Mouse (Mus musculus): ENCODE data around the gene Gid8. TPM values are rescaled to one million over a fixed set of nuclear protein-coding genes. Genes with fewer than 3 reads are reported as not detected.
"Not testable (repeated sequence)": the region's sequence is repeated elsewhere in the genome, so short reads cannot be mapped to it uniquely, and the experiment has no call there.

Gene Gid8
- polyA plus RNA-seq, 1 experiment from 2014 or later = 58.7 TPM

DNA sequence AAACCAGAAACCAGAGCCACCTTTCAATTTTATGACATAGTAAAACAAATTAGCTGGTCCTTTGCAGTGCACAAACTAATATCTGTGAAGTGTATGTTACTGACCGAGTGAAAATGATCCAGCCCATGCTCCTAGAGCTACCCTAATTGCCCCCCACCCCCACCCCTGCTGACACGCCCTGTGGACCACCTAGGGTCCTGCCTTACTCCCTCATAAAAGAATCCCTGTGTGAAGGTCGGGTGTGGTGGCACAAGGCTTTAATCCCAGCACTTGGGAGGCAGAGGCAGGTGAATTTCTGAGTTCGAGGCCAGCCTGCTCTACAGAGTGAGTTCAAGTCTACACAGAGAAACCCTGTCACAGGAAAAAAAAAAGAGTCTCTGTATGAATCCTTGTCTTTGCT, 1.6 kb downstream of the Gid8 start:
- Histone ChIP-seq H3K4me2 (replicated peaks) (peak overlapping the region; percentile 74), H3K4me3 (peak overlapping the region; percentile 65; the same call in 1 of the 2 replicates), H3K9me3 (no peaks in the 10 kb centered on the region), H3K27ac (replicated peaks) (no peak overlapping the region), H3K9ac (replicated peaks) (peak overlapping the region; percentile 83; the same call in 1 of the 2 replicates), H3K27me3 (no peaks in the 10 kb centered on the region), H3K36me3 (peaks cover 21% of the 10 kb centered on the region), H3K4me1 (peaks cover 41% of the 10 kb centered on the region)
- 71% methylated on average over 4 of the region's 4 CpGs for WGBS
- no peak for ATAC-seq (replicated peaks)

DNA sequence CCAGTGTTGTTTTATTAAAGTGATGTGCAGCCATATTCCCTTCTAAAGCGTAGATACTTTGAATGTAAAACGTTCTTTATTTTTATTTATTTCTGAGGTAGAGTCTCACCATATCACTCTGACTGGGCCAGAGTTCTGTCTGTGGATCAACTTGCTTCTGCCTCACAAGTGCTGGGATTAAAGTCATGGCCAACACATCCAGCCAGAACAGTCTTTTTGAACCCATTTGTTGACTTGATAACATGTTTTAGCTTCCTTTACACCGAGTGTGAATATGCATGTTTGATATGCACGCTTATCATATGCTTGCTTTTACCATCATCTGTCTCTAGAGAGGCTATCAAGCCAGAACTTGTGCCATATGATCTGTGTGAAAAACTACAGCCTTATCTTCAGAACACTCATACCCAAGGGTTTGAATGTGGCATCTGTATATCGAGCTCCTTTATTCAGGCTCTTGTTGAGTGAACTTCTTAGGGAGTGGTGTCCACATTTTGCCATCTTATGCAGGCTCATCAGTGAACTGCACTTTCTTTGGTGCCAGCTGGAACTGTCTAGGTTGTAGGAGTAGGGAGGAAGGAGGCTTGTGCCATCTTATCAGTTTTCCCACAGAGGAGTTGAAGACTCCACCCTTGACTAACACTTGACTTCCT, 2.2 kb downstream of the Gid8 start:
- Histone ChIP-seq H3K9ac (replicated peaks) (no peak overlapping the region), H3K4me3 (no peak overlapping the region), H3K9me3 (no peaks in the 10 kb centered on the region), H3K27me3 (no peaks in the 10 kb centered on the region), H3K4me2 (replicated peaks) (no peak overlapping the region), H3K27ac (replicated peaks) (no peak overlapping the region), H3K36me3 (peaks cover 27% of the 10 kb centered on the region), H3K4me1 (peaks cover 37% of the 10 kb centered on the region)
- 92% methylated on average over 5 of the region's 5 CpGs for WGBS
- no peak for ATAC-seq (replicated peaks)

DNA sequence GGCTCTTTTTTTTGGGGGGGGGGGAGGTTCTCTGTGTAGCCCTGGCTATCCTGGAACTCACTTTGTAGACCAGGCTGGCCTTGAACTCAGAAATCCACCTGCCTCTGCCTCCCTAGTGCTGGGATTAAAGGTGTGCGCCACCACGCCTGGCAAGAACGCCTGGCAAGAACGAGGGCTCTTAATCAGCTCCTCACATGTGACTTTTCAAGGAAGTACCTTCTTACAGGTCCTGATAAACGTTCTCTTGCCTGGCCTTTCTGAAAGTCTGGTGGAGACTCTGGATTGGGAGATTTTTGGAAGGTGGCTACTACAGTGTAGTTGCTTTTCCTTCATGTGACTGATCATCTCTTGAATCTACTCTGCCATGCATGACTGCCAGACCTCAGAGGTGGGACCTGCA, 12.8 kb downstream of the Gid8 start:
- H3K4me3 ChIP-seq; H3K27ac ChIP-seq (replicated peaks); H3K9ac ChIP-seq (replicated peaks); ATAC-seq (replicated peaks); H3K4me2 ChIP-seq (replicated peaks); H3K9me3 ChIP-seq; H3K27me3 ChIP-seq; H3K4me1 ChIP-seq: not testable (repeated sequence)
- WGBS = 94% methylated on average over 5 of the region's 5 CpGs
- H3K36me3 ChIP-seq = peaks cover 51% of the 10 kb centered on the region

DNA sequence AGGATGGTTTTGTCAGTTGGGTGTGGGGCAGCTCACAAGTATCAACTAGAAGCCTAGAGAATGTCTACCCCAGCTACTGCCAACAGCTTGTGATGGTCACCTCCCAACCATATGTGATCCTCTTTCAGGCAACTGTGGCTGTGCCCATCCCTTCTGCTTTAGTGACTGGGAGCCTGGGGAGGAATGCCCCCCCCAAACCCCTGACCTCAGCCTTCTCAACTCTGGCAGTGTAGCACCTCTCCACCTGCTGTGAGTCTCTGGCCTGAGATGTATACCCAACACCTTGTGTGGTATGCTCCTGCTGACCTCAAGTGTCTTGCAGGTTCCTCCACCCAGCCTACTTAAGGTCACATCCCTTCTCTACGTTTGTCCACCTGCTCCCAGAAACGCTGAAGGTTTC, 13.9 kb downstream of the Gid8 start:
- ATAC-seq (replicated peaks) = no peak
- H3K9me3 ChIP-seq = no peaks in the 10 kb centered on the region

DNA sequence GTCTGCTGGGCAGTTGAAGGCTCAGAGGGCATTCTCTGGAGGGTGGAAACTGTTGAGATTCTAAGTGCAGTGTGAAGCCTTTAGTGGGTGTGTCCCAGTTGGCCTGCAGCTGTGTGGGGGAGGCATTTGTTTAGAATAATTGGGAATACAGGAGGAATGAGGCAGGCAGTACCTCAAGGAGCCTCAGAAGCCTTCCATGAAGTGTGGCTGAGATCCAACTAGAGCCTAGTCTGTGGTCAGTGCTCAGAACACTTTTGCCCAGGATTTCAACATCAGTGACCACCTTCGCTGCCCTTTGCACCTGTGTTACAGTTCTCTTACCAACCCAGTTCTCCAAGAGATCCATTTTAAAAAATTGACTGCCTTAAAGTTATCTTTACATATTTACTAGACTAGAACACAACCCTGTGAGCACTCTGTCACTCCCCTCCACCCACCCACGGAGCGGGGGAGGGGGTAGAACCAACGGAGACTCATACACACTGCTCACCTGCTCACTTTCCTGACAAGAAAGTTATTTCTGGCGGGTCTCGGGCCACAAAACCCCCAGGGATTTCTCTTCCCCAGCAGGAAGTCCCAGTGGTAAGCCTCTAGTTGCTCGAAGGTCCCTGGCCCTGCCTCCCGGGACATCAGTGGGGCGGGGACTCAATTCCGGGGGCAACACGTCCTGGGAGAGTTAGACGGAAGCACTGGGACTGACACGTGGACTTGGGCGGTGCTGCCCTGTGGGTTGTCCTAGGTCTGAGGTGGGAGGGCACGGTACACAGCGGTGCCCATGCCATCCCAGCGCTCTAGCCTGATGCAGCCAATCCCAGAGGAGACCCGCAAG, 14.9 kb downstream of the Gid8 start, which contains the start of gene Slc17a9:
Gene Slc17a9 (plus strand): TSS at position 679 of the 829 bp plus-strand sequence.
- WGBS = 8% methylated on average over 18 of the region's 18 CpGs
- Histone ChIP-seq H3K4me1 (no peaks in the 10 kb centered on the region), H3K9ac (replicated peaks) (no peak within 1 kb of the TSS), H3K36me3 (peaks cover 33% of the 10 kb centered on the region), H3K27ac (replicated peaks) (no peak within 1 kb of the TSS), H3K4me2 (replicated peaks) (no peak within 1 kb of the TSS), H3K4me3 (no peak within 1 kb of the TSS), H3K27me3 (no peaks in the 10 kb centered on the region), H3K9me3 (no peaks in the 10 kb centered on the region)
- no peak for ATAC-seq (replicated peaks)

More for the DNA sequence above, 13.9 kb downstream of the Gid8 start:
- Histone ChIP-seq H3K4me1 (no peaks in the 10 kb centered on the region), H3K4me2 (replicated peaks) (no peak overlapping the region), H3K9ac (replicated peaks) (no peak overlapping the region), H3K27me3 (no peaks in the 10 kb centered on the region), H3K4me3 (no peak overlapping the region), H3K36me3 (peaks cover 41% of the 10 kb centered on the region), H3K27ac (replicated peaks) (no peak overlapping the region)
- WGBS = 84% methylated on average over 2 of the region's 2 CpGs

DNA sequence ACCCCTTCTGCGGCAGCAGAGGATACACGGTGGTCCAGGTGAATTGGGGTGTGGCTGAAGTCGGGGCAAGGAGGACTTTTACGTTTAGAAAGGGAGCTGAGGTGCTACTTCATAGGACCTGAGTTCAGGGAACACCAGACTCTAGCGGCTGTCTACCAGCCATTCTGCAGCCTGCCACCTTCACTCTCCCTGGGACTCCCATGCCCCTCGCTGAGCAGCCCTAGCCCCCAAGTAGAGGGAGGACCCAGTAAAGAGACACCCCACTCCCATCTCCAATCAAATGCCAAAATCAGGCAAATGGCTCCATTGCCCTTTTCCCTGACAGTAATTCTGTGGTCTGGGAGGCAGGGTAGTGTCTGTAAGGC, 15.5 kb downstream of the Gid8 start:
- Histone ChIP-seq H3K4me3 (no peak overlapping the region), H3K9me3 (no peaks in the 10 kb centered on the region), H3K9ac (replicated peaks) (no peak overlapping the region), H3K4me2 (replicated peaks) (no peak overlapping the region), H3K27me3 (no peaks in the 10 kb centered on the region), H3K4me1 (no peaks in the 10 kb centered on the region), H3K27ac (replicated peaks) (no peak overlapping the region), H3K36me3 (peaks cover 28% of the 10 kb centered on the region)
- ATAC-seq (replicated peaks) = no peak
- WGBS = 8% methylated on average over 6 of the region's 6 CpGs

DNA sequence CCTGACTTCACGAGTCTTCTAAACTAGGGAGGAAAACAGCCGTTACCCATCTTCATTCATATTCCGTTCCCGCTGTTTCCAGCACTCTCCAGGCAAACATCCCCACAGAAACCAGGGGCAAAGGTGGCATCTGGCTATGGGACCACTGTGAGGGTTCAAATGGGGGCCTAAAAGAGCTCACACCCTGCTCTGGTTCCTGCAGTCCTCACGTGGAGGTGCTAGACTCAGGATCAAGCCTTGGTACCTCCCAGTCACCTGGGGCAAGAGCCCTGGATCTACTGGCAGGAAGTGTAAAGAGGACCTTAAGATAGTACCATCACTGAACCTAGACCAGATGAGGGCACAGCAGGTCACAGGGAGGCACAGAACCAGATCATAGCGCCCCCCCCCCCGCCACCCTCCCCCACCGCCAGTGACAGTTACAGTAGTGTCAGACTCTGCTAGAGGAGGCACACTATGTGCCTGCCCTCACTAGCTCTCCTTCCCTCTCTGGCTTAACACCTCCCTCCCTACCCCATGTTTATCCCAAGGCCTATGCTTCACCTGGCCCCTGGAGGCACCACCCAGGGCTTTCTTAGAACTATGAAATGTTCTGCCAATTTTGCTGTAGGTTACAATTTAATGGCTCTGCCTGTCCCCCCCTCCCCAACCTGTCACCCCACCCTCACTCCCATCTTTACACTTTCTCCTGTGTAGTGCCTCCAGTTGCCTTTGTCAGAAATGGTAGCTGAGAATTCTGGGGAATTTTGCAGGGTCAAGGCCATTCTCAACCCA, 16.1 kb downstream of the Gid8 start:
- Histone ChIP-seq H3K27ac (replicated peaks) (no peak overlapping the region), H3K4me3 (no peak overlapping the region), H3K4me2 (replicated peaks) (no peak overlapping the region), H3K4me1 (no peaks in the 10 kb centered on the region), H3K36me3 (peaks cover 22% of the 10 kb centered on the region), H3K9me3 (no peaks in the 10 kb centered on the region), H3K9ac (replicated peaks) (no peak overlapping the region), H3K27me3 (no peaks in the 10 kb centered on the region)
- 31% methylated on average over 8 of the region's 8 CpGs for WGBS
- ATAC-seq (replicated peaks) = no peak

DNA sequence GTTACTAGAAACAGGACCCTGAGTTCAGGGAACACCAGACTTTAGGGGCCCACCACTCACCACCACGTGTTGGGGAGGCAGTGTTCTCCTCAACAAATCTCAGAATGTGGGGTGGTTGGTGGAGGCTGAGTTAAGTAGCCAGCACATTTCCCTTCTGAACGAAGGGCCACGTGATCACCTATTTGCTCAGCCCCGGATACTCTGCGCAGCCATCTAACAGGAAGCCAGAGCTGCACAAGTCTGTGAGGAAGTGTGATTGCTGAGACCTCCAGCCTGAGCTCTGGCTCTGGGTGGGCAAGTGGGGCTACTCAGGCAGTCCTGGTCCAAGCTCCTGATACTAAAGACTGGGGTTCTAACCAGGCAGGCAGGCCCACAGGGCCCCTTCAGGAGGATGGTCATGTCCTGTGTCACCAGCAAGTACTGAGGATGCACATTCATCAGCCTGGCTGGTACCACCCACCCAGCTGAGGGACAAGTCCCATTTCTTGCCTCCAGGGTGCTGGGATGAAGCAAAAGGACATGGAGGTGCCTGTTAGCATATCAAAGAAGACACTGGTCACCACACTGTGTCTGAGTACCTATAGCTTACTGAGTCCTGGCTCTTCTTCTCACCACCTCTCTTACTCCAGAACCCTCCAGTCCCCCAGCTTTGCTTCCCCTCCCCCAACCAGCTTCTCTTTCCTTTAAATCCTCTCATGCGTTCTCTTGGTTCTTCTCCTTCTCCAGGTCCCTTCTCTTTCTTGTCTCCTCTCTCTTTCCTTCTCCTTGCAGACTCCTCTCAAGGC, 16.9 kb downstream of the Gid8 start:
- Histone ChIP-seq H3K27me3 (no peaks in the 10 kb centered on the region), H3K9ac (replicated peaks) (no peak overlapping the region), H3K9me3 (no peaks in the 10 kb centered on the region), H3K4me2 (replicated peaks) (no peak overlapping the region), H3K4me1 (no peaks in the 10 kb centered on the region), H3K36me3 (peaks cover 14% of the 10 kb centered on the region), H3K27ac (replicated peaks) (no peak overlapping the region), H3K4me3 (no peak overlapping the region)
- 77% methylated on average over 6 of the region's 6 CpGs for WGBS
- no peak for ATAC-seq (replicated peaks)

DNA sequence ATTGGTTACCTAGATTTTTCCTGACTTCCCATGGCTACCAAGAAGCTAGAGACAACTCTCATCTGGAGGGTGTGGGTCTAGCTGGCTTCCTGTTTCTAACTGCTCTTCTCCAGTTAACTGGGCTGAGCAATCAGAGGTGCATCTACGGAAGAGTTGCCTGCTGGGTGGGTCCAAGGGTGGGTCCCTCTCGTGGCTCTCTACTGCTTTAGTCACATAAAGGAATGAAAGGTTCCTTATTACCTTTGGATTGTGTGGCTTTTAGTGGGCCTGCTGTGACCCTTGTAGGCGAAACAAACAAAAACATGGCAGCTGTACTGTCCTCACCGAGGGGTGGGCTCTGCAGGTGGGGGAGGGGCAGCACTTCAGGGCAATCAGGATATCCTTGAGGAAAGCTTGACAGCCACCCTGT, 17.7 kb downstream of the Gid8 start:
- H3K27me3 ChIP-seq = no peaks in the 10 kb centered on the region
- no peak for ATAC-seq (replicated peaks)
- no peak overlapping the region for H3K4me2 ChIP-seq (replicated peaks)
- H3K4me1 ChIP-seq = no peaks in the 10 kb centered on the region
- H3K4me3 ChIP-seq = no peak overlapping the region
- peaks cover 7% of the 10 kb centered on the region for H3K36me3 ChIP-seq
- 65% methylated on average over 4 of the region's 4 CpGs for WGBS
- no peak overlapping the region for H3K27ac ChIP-seq (replicated peaks)
- H3K9ac ChIP-seq (replicated peaks) = no peak overlapping the region
- H3K9me3 ChIP-seq = no peaks in the 10 kb centered on the region

DNA sequence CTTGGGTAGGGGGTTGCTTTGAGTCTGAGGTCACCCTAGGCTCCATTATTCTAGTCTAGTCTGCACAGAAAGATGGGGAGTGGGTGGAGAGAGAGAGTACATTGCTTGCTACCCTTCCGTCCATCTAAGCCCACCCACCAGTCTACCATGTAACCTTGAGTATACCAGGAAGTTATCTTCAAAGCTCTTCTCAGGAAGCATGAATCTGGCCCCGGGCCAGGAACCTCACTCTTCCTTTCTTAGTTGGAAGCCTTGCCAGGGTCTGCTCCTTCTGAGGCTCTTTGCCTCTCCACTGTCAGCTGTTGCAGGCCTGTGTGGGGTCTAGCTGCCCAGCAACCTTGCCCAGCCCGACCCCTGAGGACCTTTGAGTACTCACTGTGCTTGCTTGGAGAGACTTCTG, 21.1 kb downstream of the Gid8 start:
- no peak for ATAC-seq (replicated peaks)
- Histone ChIP-seq H3K27ac (replicated peaks) (no peak overlapping the region), H3K4me2 (replicated peaks) (no peak overlapping the region), H3K9me3 (no peaks in the 10 kb centered on the region), H3K4me3 (no peak overlapping the region), H3K4me1 (no peaks in the 10 kb centered on the region), H3K36me3 (no peaks in the 10 kb centered on the region), H3K27me3 (no peaks in the 10 kb centered on the region), H3K9ac (replicated peaks) (no peak overlapping the region)
- 72% methylated on average over 3 of the region's 3 CpGs for WGBS

DNA sequence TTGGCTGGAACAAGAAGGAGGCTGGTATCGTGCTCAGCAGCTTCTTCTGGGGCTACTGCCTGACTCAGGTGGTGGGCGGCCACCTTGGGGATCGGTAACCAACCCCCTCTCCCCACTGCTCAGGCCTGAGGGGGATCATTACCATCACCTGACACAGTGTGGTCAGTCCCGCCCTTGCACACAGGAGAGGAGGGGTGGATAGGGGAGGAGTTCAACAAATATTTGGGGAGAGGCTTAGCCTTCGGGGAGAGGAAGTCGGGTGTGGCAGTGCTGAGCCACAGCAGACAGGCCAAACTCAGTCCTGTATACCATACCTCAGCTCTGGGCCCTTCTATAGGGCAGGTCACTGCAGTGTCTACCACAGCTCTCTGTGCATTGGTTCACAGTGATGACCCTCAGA, 22.1 kb downstream of the Gid8 start:
- no peak for ATAC-seq (replicated peaks)
- H3K27ac ChIP-seq (replicated peaks) = no peak overlapping the region
- no peak overlapping the region for H3K4me2 ChIP-seq (replicated peaks)
- no peaks in the 10 kb centered on the region for H3K9me3 ChIP-seq
- H3K4me1 ChIP-seq = no peaks in the 10 kb centered on the region
- no peak overlapping the region for H3K9ac ChIP-seq (replicated peaks)
- H3K36me3 ChIP-seq = no peaks in the 10 kb centered on the region
- H3K27me3 ChIP-seq = no peaks in the 10 kb centered on the region
- 81% methylated on average over 6 of the region's 6 CpGs for WGBS
- no peak overlapping the region for H3K4me3 ChIP-seq
